Mouse (Mus musculus) thymus, postnatal 25 days (tissue): Measurements from ENCODE around the gene Ints5.

Experiments used
- DNase-seq: peaks from one replicate; pipeline ENCODE4 v3.0.0; 2022

Gene Ints5

DNA sequence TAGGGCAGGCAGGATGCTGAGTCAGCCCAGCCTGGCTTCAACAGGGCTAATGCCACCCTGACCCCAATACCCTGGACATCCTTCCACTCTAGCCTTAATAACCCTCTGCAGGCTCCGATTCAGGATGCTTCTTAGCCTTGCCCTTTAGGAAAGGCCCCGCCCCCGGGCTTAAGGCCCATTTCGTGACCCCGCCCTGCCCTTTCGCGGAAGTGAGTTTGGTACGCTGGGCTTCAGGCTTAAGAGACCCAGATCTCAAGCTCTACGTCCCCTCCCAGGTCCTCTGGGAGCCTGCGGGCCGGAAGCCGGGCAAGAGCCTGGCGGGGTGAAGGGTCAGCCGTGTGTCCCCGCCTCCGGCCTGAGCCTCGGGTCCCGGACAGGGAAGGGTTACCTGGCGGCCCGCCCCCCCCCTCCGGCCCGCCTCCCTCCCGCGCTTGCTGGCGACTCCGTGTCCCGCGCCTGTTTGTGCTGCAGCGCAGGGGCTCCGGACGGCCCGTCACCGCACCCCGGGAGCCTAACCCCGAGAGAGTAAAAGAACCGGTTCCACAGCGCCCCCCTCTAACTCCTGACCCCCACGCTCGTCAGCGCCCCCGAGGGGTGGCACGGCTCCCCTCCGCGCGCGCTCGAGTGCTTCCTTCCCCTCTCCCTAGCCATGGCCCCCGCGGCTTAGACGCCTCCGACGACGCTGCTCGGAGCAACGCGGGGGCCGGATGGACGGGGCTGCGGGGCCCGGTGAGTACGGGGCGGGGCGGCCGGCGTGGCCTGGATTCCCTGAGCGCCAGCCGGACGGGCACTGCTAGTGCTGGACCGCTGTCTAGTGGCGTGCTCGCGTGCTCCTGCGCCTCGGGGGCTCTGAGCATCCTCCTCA is 36.7 kb downstream of the Ints5 start, which contains the start of the genes Rom1 and Eml3:
TSS of gene Rom1 (minus strand) at position 133 of the 865 bp plus-strand sequence.
TSS of gene Eml3 (plus strand) at position 329 of the 865 bp plus-strand sequence.
- peak; percentile 90 for DNase-seq

DNA sequence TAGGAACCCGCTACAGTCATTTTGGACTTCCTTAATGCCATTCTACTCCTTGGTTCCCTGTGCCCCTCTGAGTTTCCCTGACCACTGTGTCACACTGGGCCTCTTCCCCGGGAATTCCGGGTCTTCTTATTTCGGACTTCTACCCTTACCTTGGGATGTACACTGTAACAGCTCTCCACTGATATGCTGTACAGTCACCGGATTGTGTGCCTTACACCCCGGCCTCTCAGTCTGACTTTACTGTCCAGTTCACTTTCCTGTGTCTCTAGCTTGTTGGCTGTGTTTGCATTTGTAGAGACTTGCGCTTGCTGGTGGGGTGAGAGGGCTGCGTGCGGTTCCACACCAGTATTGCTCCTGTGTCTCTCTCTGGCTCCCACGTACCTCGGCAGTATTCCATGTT is 37.3 kb downstream of the Ints5 start:
- no peak for DNase-seq

DNA sequence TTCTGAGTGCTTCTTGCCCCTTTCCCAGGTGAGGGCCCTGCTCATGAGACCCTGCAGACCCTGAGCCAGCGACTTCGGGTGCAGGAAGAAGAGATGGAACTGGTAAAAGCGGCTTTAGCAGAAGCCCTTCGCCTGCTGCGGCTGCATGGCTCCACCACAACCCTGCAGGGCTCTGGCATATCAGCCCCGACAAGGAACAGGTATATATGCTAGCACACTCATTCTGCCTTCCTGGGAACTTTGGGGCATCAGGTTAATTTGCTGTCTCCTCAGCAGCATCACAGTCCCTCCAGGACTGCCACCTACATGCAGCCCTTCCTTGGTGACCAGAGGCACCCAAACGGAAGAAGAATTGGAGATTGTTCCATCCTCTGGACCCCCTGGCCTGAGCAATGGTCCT is 38.0 kb downstream of the Ints5 start:
- no peak for DNase-seq

DNA sequence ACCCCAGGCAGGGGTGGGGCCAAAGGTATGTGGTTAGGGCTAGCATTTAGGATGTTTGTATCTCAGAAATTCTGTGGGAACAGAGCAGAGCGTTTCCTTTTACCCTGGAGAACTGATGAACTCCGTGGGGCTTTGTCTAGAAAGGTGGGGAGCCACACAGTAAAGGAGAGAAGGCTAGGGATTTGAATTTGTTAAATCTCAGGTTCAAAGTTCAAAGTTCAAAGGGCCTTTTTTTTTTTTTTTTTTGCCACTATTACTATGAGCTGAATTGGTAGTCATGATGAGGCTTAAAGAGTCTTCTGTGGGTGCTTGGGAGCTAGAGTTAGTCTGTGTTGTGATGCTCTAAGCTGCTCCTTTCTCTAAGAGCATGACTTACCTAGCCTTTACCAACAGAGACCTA is 43.9 kb downstream of the Ints5 start:
- no peak for DNase-seq

DNA sequence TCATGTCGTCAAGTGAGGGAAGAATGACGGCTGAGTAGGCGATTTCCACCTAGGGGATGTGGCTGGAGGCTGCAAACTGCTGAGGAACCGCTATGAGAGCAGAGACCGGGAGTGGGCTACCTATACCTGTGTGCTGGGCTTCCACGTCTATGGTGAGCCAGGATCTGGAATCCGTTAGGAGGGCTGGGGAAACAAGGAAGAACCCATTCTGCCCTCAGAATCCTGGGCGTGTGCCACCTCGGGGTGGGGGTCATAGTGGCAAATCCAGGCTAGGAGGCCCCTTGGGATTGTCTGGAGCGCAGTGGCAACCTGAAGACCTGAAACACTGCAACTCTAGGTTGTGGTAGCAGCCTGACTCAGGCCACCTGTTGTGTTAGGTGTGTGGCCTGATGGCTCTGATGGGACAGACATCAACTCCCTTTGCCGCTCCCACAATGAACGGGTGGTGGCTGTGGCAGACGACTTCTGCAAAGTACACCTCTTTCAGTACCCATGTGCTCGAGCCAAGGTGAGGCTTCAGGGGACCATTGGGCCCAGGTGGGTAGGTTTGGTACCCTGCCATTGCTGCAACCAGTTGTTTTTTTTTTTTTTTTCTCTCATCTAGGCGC is 47.8 kb downstream of the Ints5 start:
- no peak for DNase-seq

DNA sequence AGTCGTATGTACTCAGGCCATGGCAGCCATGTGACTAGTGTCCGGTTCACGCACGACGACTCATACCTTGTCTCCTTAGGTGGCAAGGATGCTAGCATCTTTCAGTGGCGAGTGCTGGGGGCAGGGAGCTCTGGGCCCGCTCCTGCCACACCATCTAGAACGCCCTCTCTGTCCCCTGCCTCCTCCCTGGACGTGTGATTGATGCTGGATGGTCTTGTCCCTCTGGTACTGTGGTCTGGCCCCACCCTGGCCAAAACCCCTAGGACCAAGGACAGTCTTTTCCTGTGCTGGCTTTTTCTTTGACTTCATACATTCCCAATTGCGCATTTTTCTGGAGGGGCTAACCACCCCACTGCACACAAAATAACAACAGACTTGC is 48.3 kb downstream of the Ints5 start:
- DNase-seq: no peak

DNA sequence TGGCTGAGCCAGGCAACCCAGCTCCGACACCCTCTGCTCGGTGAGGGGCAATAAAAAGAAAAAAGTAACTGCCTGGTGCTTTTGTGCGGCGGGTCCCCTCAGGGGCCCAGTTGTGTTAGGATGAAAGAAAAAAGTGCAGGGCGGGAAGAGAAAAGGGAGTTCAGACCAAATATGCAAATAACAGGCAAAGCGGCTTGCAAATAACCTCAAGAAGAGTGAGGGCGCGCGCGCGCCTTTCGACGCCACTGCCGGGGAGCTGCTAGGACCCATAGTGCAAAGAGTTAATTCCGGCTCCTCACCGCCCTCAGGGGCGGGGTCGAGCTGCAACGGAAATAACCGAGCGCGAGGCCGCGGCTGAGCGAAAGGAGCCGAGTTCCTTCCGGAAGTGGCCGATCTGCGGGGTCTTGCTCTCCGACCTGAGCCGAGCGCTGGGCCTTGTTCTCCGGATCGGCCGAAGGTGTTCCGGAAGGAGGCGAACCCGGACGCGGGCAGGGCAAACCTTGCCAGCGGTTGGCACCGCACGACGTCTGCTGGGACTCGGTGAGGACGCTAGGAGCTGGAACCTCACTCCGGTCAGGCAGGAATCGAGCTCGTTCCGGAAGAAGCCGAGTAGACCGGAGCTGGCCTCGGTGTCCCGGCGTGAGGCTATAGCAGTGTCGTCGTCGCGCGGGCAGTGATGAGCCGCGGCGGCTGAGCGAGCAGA is 48.9 kb downstream of the Ints5 start, which contains the start of gene Mta2:
TSS of gene Mta2 (plus strand) at position 361 of the 703 bp plus-strand sequence.
- DNase-seq: peak; percentile 98

DNA sequence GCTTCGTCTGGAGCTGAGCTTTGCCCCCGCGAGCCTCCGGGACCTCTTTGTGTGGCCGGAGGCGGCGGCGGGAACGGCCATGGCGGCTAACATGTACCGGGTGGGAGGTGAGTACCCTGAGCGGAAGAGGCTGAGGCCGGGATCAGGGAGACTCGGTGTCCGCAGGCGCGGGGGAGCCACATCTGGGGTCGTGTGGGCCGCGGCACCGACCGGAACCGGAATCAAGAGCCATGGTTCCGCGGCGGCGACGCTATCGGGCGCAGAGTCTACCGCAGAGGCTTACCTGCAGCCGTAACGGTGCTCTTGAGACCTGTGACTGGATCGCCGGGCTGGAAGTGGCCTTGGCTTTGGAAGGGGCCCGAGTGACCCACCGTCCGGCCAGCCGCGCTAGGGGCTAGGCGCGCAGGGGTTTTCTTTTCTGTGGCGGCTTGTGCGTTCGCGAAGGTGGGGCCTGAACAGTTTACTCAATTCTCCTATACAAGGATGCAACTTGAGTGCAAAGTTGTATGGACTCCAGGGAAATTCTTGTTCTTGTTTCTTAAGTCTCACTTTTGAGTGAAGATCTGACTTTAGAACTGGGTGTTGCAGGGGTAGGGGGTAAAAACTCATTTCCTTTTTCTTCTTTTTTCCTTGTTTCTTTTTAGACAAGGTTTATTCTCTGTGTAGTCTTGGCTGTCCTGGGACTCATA is 49.6 kb downstream of the Ints5 start:
- DNase-seq: no peak

DNA sequence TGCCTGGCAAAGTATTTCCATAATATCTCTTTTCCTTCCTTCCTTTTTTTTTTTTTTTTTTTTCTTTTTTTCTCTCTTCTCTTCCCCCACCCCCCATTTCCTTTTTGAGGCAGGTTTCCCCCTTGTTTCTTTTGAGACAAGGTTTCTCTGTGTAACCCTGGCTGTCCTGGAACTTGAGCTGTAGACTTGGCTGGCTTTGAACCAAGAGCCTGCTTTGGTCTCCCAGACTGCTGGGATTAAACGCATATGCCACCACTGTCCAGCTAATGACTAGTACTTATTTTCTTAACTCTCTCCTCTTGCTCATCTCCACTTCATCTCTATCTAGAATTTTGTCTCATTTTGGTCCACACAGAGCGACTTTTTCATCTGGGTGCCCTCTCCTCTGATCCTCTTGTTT is 50.2 kb downstream of the Ints5 start:
- no peak for DNase-seq

DNA sequence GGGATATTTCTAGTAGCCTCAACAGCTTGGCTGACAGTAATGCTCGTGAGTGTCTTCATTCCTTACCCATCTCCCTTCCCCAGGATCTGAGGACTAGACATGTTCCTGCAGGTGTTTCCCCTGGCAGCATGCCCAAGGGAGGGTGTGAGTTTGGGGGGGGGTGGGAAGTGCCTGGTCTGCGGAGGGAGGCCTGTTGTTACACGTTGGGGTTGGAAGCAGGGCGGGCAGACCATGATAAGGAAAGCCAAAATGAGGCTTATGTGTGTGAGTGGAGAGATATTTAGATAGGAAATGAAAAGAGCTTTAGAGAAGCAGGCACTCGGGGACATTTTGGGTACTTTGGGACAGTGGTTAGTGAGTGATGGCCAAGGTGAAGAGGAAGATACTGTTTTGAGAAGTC is 51.3 kb downstream of the Ints5 start:
- no peak for DNase-seq

DNA sequence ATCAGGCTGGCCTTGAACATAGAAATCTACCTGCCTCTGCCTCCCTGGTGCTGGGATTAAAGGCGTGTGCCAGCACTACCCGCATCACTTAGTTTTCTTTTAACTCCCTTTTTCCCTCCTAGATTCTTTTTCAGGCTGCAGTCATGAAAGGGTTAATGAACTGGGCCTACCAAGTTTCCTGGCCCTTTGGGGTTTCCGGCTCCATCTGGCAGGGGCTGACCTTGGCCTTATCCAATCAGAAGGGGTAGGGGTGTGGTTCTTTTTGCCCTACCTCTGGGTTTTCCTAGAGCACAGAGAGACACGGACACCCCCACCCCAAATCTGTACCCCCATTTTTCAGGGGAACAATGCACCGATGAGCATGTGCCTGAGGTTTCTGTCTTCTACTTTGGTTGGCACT is 51.9 kb downstream of the Ints5 start:
- peak; percentile 65 for DNase-seq

DNA sequence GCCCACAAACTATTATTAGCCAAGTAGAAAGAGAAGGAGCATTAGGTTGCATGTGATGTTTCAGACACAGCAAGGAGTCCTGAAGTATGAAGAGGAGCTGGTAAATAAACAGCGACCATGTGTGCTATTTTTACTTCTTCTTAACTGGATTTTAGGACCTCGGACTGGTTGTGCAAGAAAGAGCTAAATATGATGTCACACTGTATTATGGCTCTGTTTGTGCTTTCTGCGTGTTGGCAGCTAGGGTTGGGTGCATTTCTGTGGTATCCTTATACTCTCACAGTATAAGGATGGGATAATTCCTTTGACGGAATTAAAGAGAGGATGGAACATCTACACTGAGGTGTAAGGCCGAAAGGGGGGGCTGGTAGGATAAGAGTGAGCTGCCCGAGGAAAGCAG is 52.4 kb downstream of the Ints5 start:
- DNase-seq: no peak

DNA sequence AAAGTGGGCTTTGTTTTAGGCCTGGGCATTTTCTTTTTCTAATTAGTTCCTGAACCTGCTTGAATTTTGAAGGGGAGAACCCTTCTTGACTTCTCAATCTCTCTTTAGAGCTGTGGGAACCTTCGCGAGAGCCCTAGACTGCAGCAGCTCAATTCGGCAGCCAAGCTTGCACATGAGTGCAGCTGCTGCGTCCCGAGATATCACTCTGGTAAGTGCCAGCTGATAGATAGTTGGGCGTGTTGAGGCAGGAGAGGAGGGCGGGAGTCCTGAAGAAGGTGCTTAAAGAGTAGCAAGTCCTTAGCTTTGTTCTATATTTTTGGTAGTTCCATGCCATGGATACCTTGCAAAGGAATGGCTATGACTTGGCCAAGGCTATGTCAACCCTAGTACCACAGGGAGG is 54.1 kb downstream of the Ints5 start:
- DNase-seq: no peak
